8 mouse cellular contexts compared by ENCODE assay signal in genomic region chrX:12225116-12225891, GRCm38 (mm10).
DNase-seq lines count a peak whose midpoint lies in the region; ATAC-seq and TF ChIP-seq lines count a peak whose summit lies in the region.

No protein-coding gene starts in this region.

- no peak for DNase-seq in liver, embryonic 11.5 days (ENCODE audit: low spot score)
- no peak for DNase-seq in liver
- DNase-seq in embryo, embryonic 10.5 days (ENCODE audit: low spot score): peak; percentile 42
- DNase-seq in forebrain, postnatal 0 days: peak; percentile 34
- peak; percentile 5 for DNase-seq in midbrain, postnatal 0 days (ENCODE audit: low spot score)
- no peak for DNase-seq in urinary bladder, postnatal 36 days (ENCODE audit: low spot score in 2 of 2)
- no peak for DNase-seq in spleen, adult 12 weeks (ENCODE audit: low spot score)
- no peak for DNase-seq in kidney, postnatal 36 days

- peaks cover 3% of the 10 kb centered on the region; the same call in 1 of the 2 replicates for H3K27me3 ChIP-seq in liver, embryonic 11.5 days (replicated peaks; ENCODE audit: control insufficient read depth, insufficient read depth, low read length)
- no peaks in the 10 kb centered on the region for H3K27me3 ChIP-seq in forebrain, postnatal 0 days (ENCODE audit: insufficient read depth, low read length)
- no peaks in the 10 kb centered on the region for H3K27me3 ChIP-seq in midbrain, postnatal 0 days (ENCODE audit: insufficient read depth, low read length)

- no peaks in the 10 kb centered on the region for H3K36me3 ChIP-seq in liver, embryonic 11.5 days (ENCODE audit: control insufficient read depth, insufficient read depth, low read length)
- no peaks in the 10 kb centered on the region for H3K36me3 ChIP-seq in forebrain, postnatal 0 days (ENCODE audit: insufficient read depth)
- H3K36me3 ChIP-seq in midbrain, postnatal 0 days (ENCODE audit: insufficient read depth, low read length): no peaks in the 10 kb centered on the region

- WGBS in liver, embryonic 11.5 days: 11% methylated on average over 19 of the region's 19 CpGs
- WGBS in forebrain, postnatal 0 days: 16% methylated on average over 18 of the region's 19 CpGs
- WGBS in midbrain, postnatal 0 days: 14% methylated on average over 18 of the region's 19 CpGs

- H3K4me2 ChIP-seq in liver, embryonic 11.5 days: peak overlapping the region; percentile 21; the same call in 1 of the 2 replicates
- peak overlapping the region; percentile 41 for H3K4me2 ChIP-seq in forebrain, postnatal 0 days (ENCODE audit: low read depth)
- H3K4me2 ChIP-seq in midbrain, postnatal 0 days (ENCODE audit: low read depth, low read length, poor library complexity, severe bottlenecking): peak overlapping the region; percentile 28; the same call in 1 of the 2 replicates

- H3K9ac ChIP-seq in liver, embryonic 11.5 days (ENCODE audit: low read depth, low read length): no peak overlapping the region
- H3K9ac ChIP-seq in forebrain, postnatal 0 days: 0 out of 2 replicates have a peak overlapping the region, but pooled peaks have one; percentile 14
- H3K9ac ChIP-seq in midbrain, postnatal 0 days (replicated peaks; ENCODE audit: low read length, poor library complexity, severe bottlenecking): no peak overlapping the region

- no peaks in the 10 kb centered on the region for H3K4me1 ChIP-seq in liver, embryonic 11.5 days (replicated peaks; ENCODE audit: control insufficient read depth, insufficient read depth, low read length)
- H3K4me1 ChIP-seq in forebrain, postnatal 0 days (ENCODE audit: insufficient read depth): no peaks in the 10 kb centered on the region
- no peaks in the 10 kb centered on the region for H3K4me1 ChIP-seq in midbrain, postnatal 0 days (ENCODE audit: insufficient read depth, low read length)

- TF ChIP-seq CTCF in forebrain, postnatal 0 days (IDR thresholded peaks at IDR 0.05; ENCODE audit: low read depth): no peak
- no peak for TF ChIP-seq CTCF in midbrain, postnatal 0 days (IDR thresholded peaks at IDR 0.05)

- no peak overlapping the region for H3K27ac ChIP-seq in liver, embryonic 11.5 days (ENCODE audit: low read depth, low read length)
- no peak overlapping the region for H3K27ac ChIP-seq in forebrain, postnatal 0 days (ENCODE audit: low read depth, low read length)
- no peak overlapping the region for H3K27ac ChIP-seq in midbrain, postnatal 0 days (ENCODE audit: low read depth, low read length)

- H3K4me3 ChIP-seq in liver, embryonic 11.5 days (ENCODE audit: low read depth, low read length): no peak overlapping the region
- H3K4me3 ChIP-seq in forebrain, postnatal 0 days (ENCODE audit: low read depth, low read length): peak overlapping the region; percentile 14; the same call in 1 of the 2 replicates
- H3K4me3 ChIP-seq in midbrain, postnatal 0 days (ENCODE audit: low read depth, low read length): no peak overlapping the region; the same call in 1 of the 2 replicates

- H3K9me3 ChIP-seq in liver, embryonic 11.5 days (ENCODE audit: control insufficient read depth, low read length): no peaks in the 10 kb centered on the region
- H3K9me3 ChIP-seq in forebrain, postnatal 0 days (ENCODE audit: low read length): no peaks in the 10 kb centered on the region
- H3K9me3 ChIP-seq in midbrain, postnatal 0 days (ENCODE audit: low read length): no peaks in the 10 kb centered on the region

- no peak for ATAC-seq in liver, embryonic 11.5 days (replicated peaks; ENCODE audit: low FRiP score)
- ATAC-seq in forebrain, postnatal 0 days: peak; percentile 75
- 0 out of 2 replicates have a peak, but pooled peaks have one; percentile 38 for ATAC-seq in midbrain, postnatal 0 days (ENCODE audit: low FRiP score)

Comparison
In these comparisons a context has a peak if more than half of its experiments do, and no peak if none do; other contexts are left out.
1. DNase-seq: peak in embryo, embryonic 10.5 days (single experiment), forebrain, postnatal 0 days (single experiment) and midbrain, postnatal 0 days (single experiment); none in liver, embryonic 11.5 days (single experiment), liver (single experiment), urinary bladder, postnatal 36 days (0 of 2), spleen, adult 12 weeks (single experiment) and kidney, postnatal 36 days (0 of 2).
2. Peak in every context shown above with its lines, with median percentiles within 50 percentile points of each other: H3K4me2 ChIP-seq.